Mouse (Mus musculus) left cerebral cortex, postnatal 4 days (tissue): Measurements from ENCODE around the gene Slc47a2. TPM values are rescaled to one million over a fixed set of nuclear protein-coding genes. Genes with fewer than 3 reads are reported as not detected.

Source experiments
- DNase-seq: peaks from one replicate; pipeline ENCODE4 v3.0.0-alpha.2; 2022
- intact Hi-C: fragments of 180-260 bp; cut with DNase I; formaldehyde crosslinking; loops from one replicate; pipeline ENCODE4 v1.15.1; 2025
- total RNA-seq, 2 experiments: library from RNA; stranded (reverse); gene quantifications; 2 replicates each; pipeline ENCODE4 v1.2.3; 2021

Slc47a2 gene
- total RNA-seq: under 1 TPM; 0.20 to 0.28 TPM

GRCm38 (mm10) chr11:61342505-61343420, at the start of gene Slc47a2:
Slc47a2 (minus strand) TSS chr11:61342860.
- intact Hi-C loops: no loop called here
- peak; percentile 37 for DNase-seq

GRCm38 (mm10) chr11:61388936-61389335, 46.3 kb upstream of the Slc47a2 start:
- intact Hi-C loops: no loop called here
- DNase-seq: no peak

- intact Hi-C loops: no loop called here
- DNase-seq: peak; percentile 25
Measured at GRCm38 (mm10) chr11:61388012-61388411, 45.4 kb upstream of the Slc47a2 start.

GRCm38 (mm10) chr11:61387233-61387632, 44.6 kb upstream of the Slc47a2 start:
- no peak for DNase-seq
- intact Hi-C loops: no loop called here

- intact Hi-C loops: no loop called here
Measured at GRCm38 (mm10) chr11:61385725-61386124, 43.1 kb upstream of the Slc47a2 start.

GRCm38 (mm10) chr11:61381272-61381671, 38.6 kb upstream of the Slc47a2 start:
- intact Hi-C loops: no loop called here
- no peak for DNase-seq

More at GRCm38 (mm10) chr11:61385725-61386124, 43.1 kb upstream of the Slc47a2 start:
- DNase-seq: no peak

GRCm38 (mm10) chr11:61378651-61379050, 36.0 kb upstream of the Slc47a2 start:
- intact Hi-C loops: no loop called here
- DNase-seq: no peak

- intact Hi-C loops: no loop called here
- DNase-seq: no peak
Measured at GRCm38 (mm10) chr11:61377881-61378613, 35.4 kb upstream of the Slc47a2 start, which contains the start of gene Slc47a1. Slc47a1 (minus strand) TSS chr11:61378345.

GRCm38 (mm10) chr11:61368668-61369067, 26.0 kb upstream of the Slc47a2 start:
- no peak for DNase-seq
- intact Hi-C loops: no loop called here

- DNase-seq: no peak
- intact Hi-C loops: no loop called here
Measured at GRCm38 (mm10) chr11:61366517-61367273, 24.0 kb upstream of the Slc47a2 start.

GRCm38 (mm10) chr11:61365938-61366337, 23.3 kb upstream of the Slc47a2 start:
- intact Hi-C loops: no loop called here
- no peak for DNase-seq

- intact Hi-C loops: no loop called here
- no peak for DNase-seq
Measured at GRCm38 (mm10) chr11:61364096-61364495, 21.4 kb upstream of the Slc47a2 start.

- intact Hi-C loops: no loop called here
- no peak for DNase-seq
Measured at GRCm38 (mm10) chr11:61361515-61362190, 19.0 kb upstream of the Slc47a2 start.

GRCm38 (mm10) chr11:61356600-61356999, 13.9 kb upstream of the Slc47a2 start:
- intact Hi-C loops: no loop called here

GRCm38 (mm10) chr11:61356111-61356510, 13.5 kb upstream of the Slc47a2 start:
- intact Hi-C loops: no loop called here
- no peak for DNase-seq

More at GRCm38 (mm10) chr11:61356600-61356999, 13.9 kb upstream of the Slc47a2 start:
- no peak for DNase-seq

- DNase-seq: no peak
- intact Hi-C loops: no loop called here
Measured at GRCm38 (mm10) chr11:61355351-61355750, 12.7 kb upstream of the Slc47a2 start.

- intact Hi-C loops: no loop called here
- DNase-seq: no peak
Measured at GRCm38 (mm10) chr11:61354346-61354745, 11.7 kb upstream of the Slc47a2 start.

- intact Hi-C loops: no loop called here
- DNase-seq: no peak
Measured at GRCm38 (mm10) chr11:61353038-61353437, 10.4 kb upstream of the Slc47a2 start.

GRCm38 (mm10) chr11:61352138-61352651, 9.5 kb upstream of the Slc47a2 start:
- DNase-seq: no peak
- intact Hi-C loops: no loop called here

- peak; percentile 71 for DNase-seq
- intact Hi-C loops: no loop called here
Measured at GRCm38 (mm10) chr11:61349337-61349736, 6.7 kb upstream of the Slc47a2 start.
